Mouse (Mus musculus) hindbrain, embryonic 11.5 days (tissue): ENCODE measurements around the gene Foxr1. TPM values are rescaled to one million over a fixed set of nuclear protein-coding genes. Genes with fewer than 3 reads are reported as not detected.
"Not testable (repeated sequence)": the region's sequence is repeated elsewhere in the genome, so short reads cannot be mapped to it uniquely, and the experiment has no call there.

Source experiments
- ATAC-seq: fragments of 200-750 bp; cut with Nextera tagmentation; 2 replicates; pipeline ENCODE4 v1.8.0; 2017; ENCODE audit warnings: mild to moderate bottlenecking, moderate TSS enrichment, moderate library complexity; ENCODE audit not compliant: low FRiP score
- DNase-seq: peaks from one replicate; pipeline ENCODE4 v3.0.0-alpha.2; 2015; ENCODE audit warnings: low spot score
- H3K27ac ChIP-seq: fragments of 300-500 bp; sonication (generic); 2 replicates; pipeline ENCODE4 v1.5.1; 2014; ENCODE audit warnings: mild to moderate bottlenecking, low read depth, low read length
- H3K27me3 ChIP-seq: fragments of 300-500 bp; sonication (generic); 2 replicates; pipeline ENCODE4 v1.6.1; 2014; ENCODE audit warnings: mild to moderate bottlenecking, low read length, moderate library complexity, mixed read lengths; ENCODE audit not compliant: control insufficient read depth, insufficient read depth
- H3K36me3 ChIP-seq: fragments of 300-500 bp; sonication (generic); 2 replicates; pipeline ENCODE4 v1.6.1; 2014; ENCODE audit warnings: mild to moderate bottlenecking, low read length, moderate library complexity, mixed read lengths; ENCODE audit not compliant: control insufficient read depth, insufficient read depth
- H3K4me1 ChIP-seq: fragments of 300-500 bp; sonication (generic); replicated peaks from 2 replicates; pipeline ENCODE4 v1.6.1; 2014; ENCODE audit warnings: low read length, mixed read lengths; ENCODE audit not compliant: control insufficient read depth, insufficient read depth
- H3K4me2 ChIP-seq: fragments of 300-500 bp; sonication (generic); replicated peaks from 2 replicates; pipeline ENCODE4 v1.6.1; 2014; ENCODE audit warnings: mild to moderate bottlenecking, low read depth, low read length
- H3K4me3 ChIP-seq: fragments of 300-500 bp; sonication (generic); 2 replicates; pipeline ENCODE4 v1.5.1; 2014; ENCODE audit warnings: low read depth, low read length
- H3K9ac ChIP-seq: fragments of 300-500 bp; sonication (generic); 2 replicates; pipeline ENCODE4 v1.6.1; 2014; ENCODE audit warnings: low read depth, low read length
- H3K9me3 ChIP-seq: fragments of 300-500 bp; sonication (generic); 2 replicates; pipeline ENCODE4 v1.6.1; 2016; ENCODE audit warnings: low read length; ENCODE audit not compliant: control insufficient read depth
- WGBS: fragments of 180-500 bp; shearing (Covaris S2); extraction: QIAGEN DNeasy Blood & Tissue Kit; methylation state at CpG from one replicate; pipeline ENCODE4 v1.1.7; 2014; 5-methylcytosine and 5-hydroxymethylcytosine counted together
- polyA plus RNA-seq: library from polyadenylated mRNA; unstranded; fragments of >200 nt; fragmentation: Nextera tagmentation; extraction: Ambion mirVana; gene quantifications from 2 replicates; pipeline ENCODE4 v1.2.1, GENCODE M21; 2014

Foxr1 gene
- polyA plus RNA-seq, 1 experiment from 2014 or later: not detected

DNA sequence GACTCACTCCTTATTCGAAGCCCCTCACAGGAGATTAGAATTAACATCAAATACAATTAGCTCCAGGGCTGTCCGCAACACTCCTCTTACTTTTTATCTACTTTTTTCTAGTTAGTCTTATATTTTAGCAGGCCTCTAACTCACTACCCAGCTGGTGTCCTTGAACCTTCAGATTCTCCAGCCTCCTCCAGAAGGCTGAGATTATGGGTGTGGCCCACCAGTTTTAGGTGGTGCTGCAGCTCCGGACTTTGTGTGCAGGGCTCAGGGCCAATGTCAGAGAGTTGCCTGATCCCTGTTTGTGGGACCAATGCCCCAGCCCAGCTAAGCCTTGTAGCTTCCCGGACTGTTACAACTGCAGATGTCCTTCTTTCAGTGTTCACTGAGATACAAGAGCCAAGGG lies 17.4 kb downstream of the Foxr1 start:
- H3K9ac ChIP-seq: no peak overlapping the region
- H3K36me3 ChIP-seq: no peaks in the 10 kb centered on the region
- H3K27me3 ChIP-seq: no peaks in the 10 kb centered on the region
- ATAC-seq: no peak
- H3K4me1 ChIP-seq: no peaks in the 10 kb centered on the region
- no peak overlapping the region for H3K27ac ChIP-seq
- no peaks in the 10 kb centered on the region for H3K9me3 ChIP-seq
- 86% methylated on average over 4 of the region's 4 CpGs for WGBS
- H3K4me2 ChIP-seq: no peak overlapping the region
- no peak for DNase-seq
- no peak overlapping the region for H3K4me3 ChIP-seq

DNA sequence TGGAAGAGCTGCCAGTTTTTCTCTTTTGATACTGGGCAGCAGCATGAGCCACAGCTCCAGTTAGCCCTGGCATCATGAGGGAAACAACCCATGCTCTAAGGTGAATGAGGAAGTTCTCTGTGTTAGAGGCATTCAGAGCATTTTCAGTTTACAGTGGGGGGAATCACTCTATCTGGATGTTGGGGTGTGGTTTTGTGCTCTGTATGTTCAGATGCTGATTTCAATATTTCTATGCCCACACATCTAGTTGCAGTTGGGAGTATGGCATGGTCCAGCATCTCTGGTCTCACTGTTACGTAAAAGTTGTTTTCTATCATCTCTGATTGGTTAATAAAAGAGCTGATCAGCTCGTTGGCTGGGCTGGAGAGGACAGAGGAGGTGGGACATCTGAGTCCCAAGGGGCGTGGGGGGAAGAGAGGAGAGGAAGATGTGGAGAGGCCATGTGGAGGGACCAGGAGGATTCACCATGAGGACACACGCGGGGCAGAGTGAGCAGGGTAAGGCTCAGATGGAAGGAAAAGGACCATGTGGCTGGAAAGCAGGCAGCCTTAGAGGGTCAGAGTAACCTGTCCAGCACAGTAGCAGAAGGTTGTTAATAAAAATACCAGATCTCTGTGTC lies 20.5 kb downstream of the Foxr1 start:
- WGBS: 78% methylated on average over 5 of the region's 5 CpGs
- Histone ChIP-seq H3K36me3 (no peaks in the 10 kb centered on the region), H3K27me3 (no peaks in the 10 kb centered on the region), H3K4me1 (no peaks in the 10 kb centered on the region), H3K4me2 (no peak overlapping the region), H3K27ac (no peak overlapping the region), H3K9ac (no peak overlapping the region), H3K4me3 (no peak overlapping the region), H3K9me3 (no peaks in the 10 kb centered on the region)
- ATAC-seq (no peak), DNase-seq (no peak)

- not testable (repeated sequence) for ATAC-seq, H3K4me2 ChIP-seq, H3K9ac ChIP-seq, H3K27me3 ChIP-seq, H3K4me3 ChIP-seq, H3K36me3 ChIP-seq, DNase-seq, H3K27ac ChIP-seq, H3K9me3 ChIP-seq, H3K4me1 ChIP-seq
- 93% methylated on average over 9 of the region's 9 CpGs for WGBS
These were observed 21.2 kb downstream of the Foxr1 start for GRCm38 (mm10) chr9:44419730-44420129.

DNA sequence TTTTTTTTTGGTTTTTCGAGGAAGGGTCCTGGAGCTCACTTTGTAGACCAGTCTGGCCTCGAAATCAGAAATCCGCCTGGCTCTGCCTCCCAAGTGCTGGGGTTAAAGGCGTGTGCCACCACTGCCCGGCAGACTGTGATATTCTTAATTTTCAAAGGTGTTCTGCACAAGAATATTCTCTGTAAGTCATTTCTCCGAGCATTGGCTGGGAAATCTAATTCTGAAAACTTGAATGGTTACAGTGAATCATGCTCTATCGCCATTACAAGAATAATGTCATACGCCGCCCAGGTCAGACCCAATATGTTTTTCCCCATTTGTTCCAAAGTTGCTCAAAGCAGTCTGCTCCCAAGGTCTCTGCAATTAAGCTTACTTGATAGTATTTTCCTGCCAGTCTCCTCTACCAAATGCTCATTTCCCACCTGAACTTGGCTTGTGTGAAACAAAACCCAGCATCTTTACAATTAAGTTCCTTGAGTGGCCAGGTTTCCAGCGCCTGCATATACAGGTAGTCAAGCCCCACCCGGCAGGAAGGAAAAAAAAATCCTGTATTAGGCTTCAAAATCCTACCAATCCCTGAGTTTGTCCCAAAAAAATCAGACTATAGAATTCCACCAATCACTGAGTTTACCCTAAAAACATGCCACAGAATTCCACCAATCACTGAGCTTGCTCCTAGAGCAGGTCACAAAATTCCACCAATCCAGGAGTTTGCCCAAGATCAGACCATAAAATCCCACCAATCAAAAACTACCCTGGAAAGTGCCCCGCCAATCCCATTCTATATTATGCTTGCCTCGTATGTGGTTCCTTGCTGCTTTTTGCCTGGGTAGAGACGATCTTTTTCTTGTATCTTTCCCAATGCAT lies 22.2 kb downstream of the Foxr1 start, which contains the start of gene Ccdc84:
Ccdc84 (minus strand) TSS at position 51 of the 867 bp plus-strand sequence.
- no peaks in the 10 kb centered on the region for H3K27me3 ChIP-seq
- peak within 1 kb of the TSS; percentile 69 for H3K4me2 ChIP-seq
- H3K27ac ChIP-seq: 0 out of 2 replicates have a peak within 1 kb of the TSS, but pooled peaks have one; percentile 60
- no peaks in the 10 kb centered on the region for H3K36me3 ChIP-seq
- no peak for DNase-seq
- H3K9ac ChIP-seq: peak within 1 kb of the TSS; percentile 70
- no peaks in the 10 kb centered on the region for H3K9me3 ChIP-seq
- no peak for ATAC-seq
- 84% methylated on average over 14 of the region's 14 CpGs for WGBS
- no peaks in the 10 kb centered on the region for H3K4me1 ChIP-seq
- peak within 1 kb of the TSS; percentile 70 for H3K4me3 ChIP-seq

- Histone ChIP-seq H3K4me3 (peak overlapping the region; percentile 70), H3K4me1 (no peaks in the 10 kb centered on the region), H3K27me3 (no peaks in the 10 kb centered on the region), H3K9ac (peak overlapping the region; percentile 70), H3K9me3 (no peaks in the 10 kb centered on the region), H3K36me3 (no peaks in the 10 kb centered on the region), H3K4me2 (peak overlapping the region; percentile 69), H3K27ac (0 out of 2 replicates have a peak overlapping the region, but pooled peaks have one; percentile 60)
- ATAC-seq (peak; percentile 92), DNase-seq (peak; percentile 97)
- under 1% methylated on average over 38 of the region's 38 CpGs for WGBS
These were observed 23.0 kb downstream of the Foxr1 start for GRCm38 (mm10) chr9:44417892-44418363.

GRCm38 (mm10) chr9:44417156-44417891 lies 23.6 kb downstream of the Foxr1 start:
- Histone ChIP-seq H3K27me3 (no peaks in the 10 kb centered on the region), H3K4me1 (no peaks in the 10 kb centered on the region), H3K36me3 (peaks cover 2% of the 10 kb centered on the region; the same call in 1 of the 2 replicates), H3K4me2 (peak overlapping the region; percentile 69), H3K9ac (peak overlapping the region; percentile 70), H3K9me3 (no peaks in the 10 kb centered on the region), H3K27ac (0 out of 2 replicates have a peak overlapping the region, but pooled peaks have one; percentile 39), H3K4me3 (peak overlapping the region; percentile 70)
- DNase-seq (peak; percentile 25), ATAC-seq (peak; percentile 73)
- 7% methylated on average over 26 of the region's 26 CpGs for WGBS

DNA sequence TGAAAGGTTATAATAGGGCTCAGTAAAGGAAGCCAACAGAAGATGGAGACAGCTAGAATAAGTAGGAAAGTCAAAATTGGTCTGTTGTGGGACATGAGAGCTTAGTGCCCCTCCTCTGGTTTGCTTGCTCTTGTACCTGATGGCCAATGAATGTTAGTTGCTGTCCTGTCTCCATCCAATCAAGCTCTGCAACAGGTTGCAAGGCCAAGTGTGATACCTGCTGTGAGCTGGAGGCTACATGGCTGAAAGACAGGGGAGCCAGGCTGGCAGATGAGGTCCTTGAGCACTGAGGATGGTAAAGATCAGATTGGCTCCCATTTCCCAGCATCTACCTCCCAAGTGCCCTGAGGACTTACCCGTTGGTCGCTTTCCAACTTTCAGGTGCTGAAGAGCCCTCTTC lies 28.2 kb downstream of the Foxr1 start:
- H3K9me3 ChIP-seq: no peaks in the 10 kb centered on the region
- peaks cover 8% of the 10 kb centered on the region; the same call in 1 of the 2 replicates for H3K36me3 ChIP-seq
- H3K27me3 ChIP-seq: no peaks in the 10 kb centered on the region
- H3K9ac ChIP-seq: no peak overlapping the region
- H3K4me2 ChIP-seq: no peak overlapping the region
- ATAC-seq (no peak), DNase-seq (no peak)
- H3K4me3 ChIP-seq: no peak overlapping the region
- no peaks in the 10 kb centered on the region for H3K4me1 ChIP-seq
- 79% methylated on average over 2 of the region's 2 CpGs for WGBS
- H3K27ac ChIP-seq: no peak overlapping the region

GRCm38 (mm10) chr9:44412306-44412705 lies 28.6 kb downstream of the Foxr1 start:
- Histone ChIP-seq H3K27ac (no peak overlapping the region), H3K4me2 (no peak overlapping the region), H3K9ac (no peak overlapping the region), H3K27me3 (no peaks in the 10 kb centered on the region), H3K4me3 (no peak overlapping the region), H3K4me1 (no peaks in the 10 kb centered on the region), H3K36me3 (peaks cover 8% of the 10 kb centered on the region; the same call in 1 of the 2 replicates), H3K9me3 (no peaks in the 10 kb centered on the region)
- DNase-seq: no peak
- 92% methylated on average over 4 of the region's 4 CpGs for WGBS
- no peak for ATAC-seq
